Mouse (Mus musculus) C2C12 (cell line): ENCODE data around the gene Npr3.

Experiments
- CEBPB ChIP-seq: IDR thresholded peaks from one replicate; pipeline ENCODE4 v1.6.1; 2011; ENCODE audit warnings: low read depth, mild to moderate bottlenecking, control low read depth, moderate library complexity
- CTCF ChIP-seq: IDR thresholded peaks from one replicate; pipeline ENCODE4 v1.5.1; 2011; ENCODE audit not compliant: control insufficient read depth, insufficient read depth, insufficient read length
- FOSL1 ChIP-seq: IDR thresholded peaks from one replicate; pipeline ENCODE4 v1.8.0; 2011; ENCODE audit warnings: mild to moderate bottlenecking, low read length; ENCODE audit not compliant: poor library complexity, insufficient read depth, severe bottlenecking
- MAX ChIP-seq: IDR thresholded peaks from one replicate; pipeline ENCODE4 v1.6.1; 2011; ENCODE audit warnings: mild to moderate bottlenecking, control low read depth
- MYOD1 ChIP-seq: IDR thresholded peaks from one replicate; pipeline ENCODE4 v1.6.1; 2011; ENCODE audit warnings: low read depth; ENCODE audit not compliant: control insufficient read depth, insufficient read length
- MYOG ChIP-seq: IDR thresholded peaks from one replicate; pipeline ENCODE4 v1.6.1; 2011; ENCODE audit not compliant: control insufficient read depth, insufficient read length; ENCODE audit errors: extremely low read depth
- USF1 ChIP-seq: IDR thresholded peaks from one replicate; pipeline ENCODE4 v1.6.1; 2011; ENCODE audit warnings: low read depth, mild to moderate bottlenecking, control low read depth, moderate library complexity

GRCm38 (mm10) chr15:11815551-11815950, 91.5 kb downstream of the Npr3 start:
- TF ChIP-seq CTCF (no peak), MAX (no peak), USF1 (no peak), CEBPB (no peak), MYOD1 (no peak), MYOG (no peak), FOSL1 (no peak)
